Mouse (Mus musculus): Measurements from ENCODE around the gene Smarcb1. TPM values are rescaled to one million over a fixed set of nuclear protein-coding genes. Genes with fewer than 3 reads are reported as not detected.

Smarcb1 gene
- total and polyA plus RNA-seq, 3 experiments: 76.2 to 96.0 (median 94.9) TPM

GRCm38 (mm10) chr10:75851076-75851475, 70.3 kb downstream of the Smarcb1 start:
- no peaks in the 10 kb centered on the region for H3K27me3 ChIP-seq (replicated peaks)
- no peak for TF ChIP-seq SMC3 (IDR thresholded peaks at IDR 0.05; ENCODE audit: low read depth, low read length)
- TF ChIP-seq JUN (IDR thresholded peaks at IDR 0.05; ENCODE audit: insufficient read depth, low read depth, low read length): no peak
- no peak for TF ChIP-seq USF2 (conservative IDR thresholded peaks at IDR 0.05; ENCODE audit: low read depth, low read length)
- no peak for TF ChIP-seq ZMIZ1 (IDR thresholded peaks at IDR 0.05; ENCODE audit: low read depth, low read length)
- TF ChIP-seq IRF4 (IDR thresholded peaks at IDR 0.05; ENCODE audit: low read depth, low read length): no peak
- no peak for TF ChIP-seq BHLHE40 (IDR thresholded peaks at IDR 0.05; ENCODE audit: low read depth, low read length)
- TF ChIP-seq RAD21 (IDR thresholded peaks at IDR 0.05; ENCODE audit: low read depth, low read length): no peak
- in situ Hi-C loops (cut with MboI; ENCODE audit: low pct_ligation_motif_present, low pct_unique_long_range_greater_than_20kb, low sequenced_read_pairs) (loop anchor here (10.0 kb wide), 1 partner anchor 106 kb away; no protein-coding TSS in a partner anchor), dilution Hi-C loops (cut with MboI; ENCODE audit: extremely low pct_ligation_motif_present, extremely low pct_unique_long_range_greater_than_20kb, low sequenced_read_pairs) (no loop called here)
- no peak overlapping the region for H3K4me3 ChIP-seq (replicated peaks in 1 of 3; ENCODE audit: low read depth in 2 of 3, low read length in 2 of 3, poor library complexity in 1 of 3)
- peaks cover 0 to 14% of the 10 kb centered on the region in 2 experiments for H3K36me3 ChIP-seq (replicated peaks in 1 of 2; ENCODE audit: control insufficient read depth in 1 of 2, insufficient read depth in 1 of 2, low read length in 1 of 2)
- no peaks in the 10 kb centered on the region for H3K79me2 ChIP-seq (replicated peaks; ENCODE audit: control insufficient read depth, extremely low read depth, insufficient read depth, poor library complexity, severe bottlenecking)
- H3K9me3 ChIP-seq (replicated peaks; ENCODE audit: low read length): peaks cover 4% of the 10 kb centered on the region
- no peak overlapping the region for H3K27ac ChIP-seq (ENCODE audit: insufficient read depth, low read depth)
- DNase-seq (ENCODE audit: extremely low read depth): no peak
- H3K9ac ChIP-seq (ENCODE audit: insufficient read depth, low read depth): no peak overlapping the region
- H3K4me2 ChIP-seq (ENCODE audit: insufficient read depth, low read depth, poor library complexity, severe bottlenecking): no peak overlapping the region
- H3K4me1 ChIP-seq (ENCODE audit: control insufficient read depth in 1 of 2, insufficient read depth in 2 of 2): peaks cover 2 to 20% of the 10 kb centered on the region in 2 experiments; a peak in 3 of 4 replicates

- Histone ChIP-seq H3K9me3 (replicated peaks; ENCODE audit: low read length) (peaks cover 4% of the 10 kb centered on the region), H3K9ac (ENCODE audit: insufficient read depth, low read depth) (no peak overlapping the region), H3K4me2 (ENCODE audit: insufficient read depth, low read depth, poor library complexity, severe bottlenecking) (no peak overlapping the region), H3K27ac (ENCODE audit: insufficient read depth, low read depth) (no peak overlapping the region), H3K36me3 (replicated peaks in 1 of 2; ENCODE audit: control insufficient read depth in 1 of 2, insufficient read depth in 1 of 2, low read length in 1 of 2) (no peaks in the 10 kb centered on the region), H3K4me3 (replicated peaks in 1 of 3; ENCODE audit: low read depth in 2 of 3, low read length in 2 of 3, poor library complexity in 1 of 3) (no peak overlapping the region), H3K4me1 (ENCODE audit: control insufficient read depth in 1 of 2, insufficient read depth in 2 of 2) (peaks cover 2 to 20% of the 10 kb centered on the region in 2 experiments; a peak in 3 of 4 replicates), H3K27me3 (replicated peaks) (no peaks in the 10 kb centered on the region), H3K79me2 (replicated peaks; ENCODE audit: control insufficient read depth, extremely low read depth, insufficient read depth, poor library complexity, severe bottlenecking) (no peaks in the 10 kb centered on the region)
- TF ChIP-seq MAX (IDR thresholded peaks at IDR 0.05; ENCODE audit: low read length) (no peak), PAX5 (IDR thresholded peaks at IDR 0.05; ENCODE audit: low read length) (no peak), TBP (conservative IDR thresholded peaks at IDR 0.05; ENCODE audit: low read depth, low read length) (no peak), MEF2A (IDR thresholded peaks at IDR 0.05; ENCODE audit: borderline replicate concordance, low read depth, low read length) (no peak), RAD21 (IDR thresholded peaks at IDR 0.05; ENCODE audit: low read depth, low read length) (no peak), UBTF (IDR thresholded peaks at IDR 0.05; ENCODE audit: low read depth, low read length) (no peak), ZC3H11A (IDR thresholded peaks at IDR 0.05; ENCODE audit: low read depth, low read length) (no peak), USF1 (IDR thresholded peaks at IDR 0.05; ENCODE audit: low read depth, low read length) (no peak), CHD1 (IDR thresholded peaks at IDR 0.05; ENCODE audit: low read depth, low read length) (no peak), BHLHE40 (IDR thresholded peaks at IDR 0.05; ENCODE audit: low read depth, low read length) (no peak), MAZ (IDR thresholded peaks at IDR 0.05; ENCODE audit: low read depth, low read length) (no peak), IRF4 (IDR thresholded peaks at IDR 0.05; ENCODE audit: low read depth, low read length) (no peak), E2F4 (IDR thresholded peaks at IDR 0.05; ENCODE audit: insufficient replicate concordance, low read depth, low read length) (no peak), SMC3 (IDR thresholded peaks at IDR 0.05; ENCODE audit: low read depth, low read length) (no peak), ZNF384 (IDR thresholded peaks at IDR 0.05; ENCODE audit: low read depth, low read length) (no peak), POLR2AphosphoS2 (IDR thresholded peaks at IDR 0.05; ENCODE audit: low read depth, low read length) (no peak), HCFC1 (IDR thresholded peaks at IDR 0.05; ENCODE audit: low read depth, low read length) (no peak), ELF1 (IDR thresholded peaks at IDR 0.05; ENCODE audit: low read depth, low read length) (no peak), EP300 (IDR thresholded peaks at IDR 0.05; ENCODE audit: low read length) (no peak)
- DNase-seq (ENCODE audit: extremely low read depth): no peak
- in situ Hi-C loops (cut with MboI; ENCODE audit: low pct_ligation_motif_present, low pct_unique_long_range_greater_than_20kb, low sequenced_read_pairs) (no loop called here), dilution Hi-C loops (cut with MboI; ENCODE audit: extremely low pct_ligation_motif_present, extremely low pct_unique_long_range_greater_than_20kb, low sequenced_read_pairs) (no loop called here)
Measured at GRCm38 (mm10) chr10:75848382-75848781, 73.0 kb downstream of the Smarcb1 start.

Other genes with a start within 250 kb of the Smarcb1 start
- 29.0 and 35.8 TPM in 2 replicates for gene Cabin1, start 157.3 kb downstream of the Smarcb1 start, total RNA-seq (2012; rRNA removed)
- 11.8 and 12.0 TPM in 2 replicates for gene Cabin1, start 157.3 kb downstream of the Smarcb1 start, total RNA-seq (2014; rRNA removed)
- gene Cabin1, start 157.3 kb downstream of the Smarcb1 start, polyA plus RNA-seq (2012; ENCODE audit: insufficient read length, low read depth): 38.9 and 46.0 TPM in 2 replicates
- 229 and 390 TPM in 2 replicates for gene Ddt, start 148.2 kb downstream of the Smarcb1 start, total RNA-seq (2012; rRNA removed)
- 766 and 869 TPM in 2 replicates for gene Ddt, start 148.2 kb downstream of the Smarcb1 start, total RNA-seq (2014; rRNA removed)
- 599 and 608 TPM in 2 replicates for gene Ddt, start 148.2 kb downstream of the Smarcb1 start, polyA plus RNA-seq (2012; ENCODE audit: insufficient read length, low read depth)
- 0.42 and 0.68 TPM in 2 replicates for gene Gm20441, start 140.7 kb downstream of the Smarcb1 start, total RNA-seq (2012; rRNA removed)
- gene Gm20441, start 140.7 kb downstream of the Smarcb1 start, total RNA-seq (2014; rRNA removed): 0.55 TPM in 1 of 2 replicates, not detected in the other
- gene Gm20441, start 140.7 kb downstream of the Smarcb1 start, polyA plus RNA-seq (2012; ENCODE audit: insufficient read length, low read depth): not detected in 2 replicates
- gene Gstt3, start 140.2 kb downstream of the Smarcb1 start, total RNA-seq (2012; rRNA removed): 72.3 and 117 TPM in 2 replicates
- 109 and 110 TPM in 2 replicates for gene Gstt3, start 140.2 kb downstream of the Smarcb1 start, total RNA-seq (2014; rRNA removed)
- gene Gstt3, start 140.2 kb downstream of the Smarcb1 start, polyA plus RNA-seq (2012; ENCODE audit: insufficient read length, low read depth): 144 and 163 TPM in 2 replicates
- 50.9 and 58.1 TPM in 2 replicates for gene Gstt1, start 123.0 kb downstream of the Smarcb1 start, total RNA-seq (2012; rRNA removed)
- gene Gstt1, start 123.0 kb downstream of the Smarcb1 start, total RNA-seq (2014; rRNA removed): 2.4 and 2.9 TPM in 2 replicates
- 4.5 and 6.2 TPM in 2 replicates for gene Gstt1, start 123.0 kb downstream of the Smarcb1 start, polyA plus RNA-seq (2012; ENCODE audit: insufficient read length, low read depth)
- 0.17 and 0.21 TPM in 2 replicates for gene Gstt4, start 99.1 kb downstream of the Smarcb1 start, total RNA-seq (2012; rRNA removed)
- gene Gstt4, start 99.1 kb downstream of the Smarcb1 start, total RNA-seq (2014; rRNA removed): 0.42 and 0.45 TPM in 2 replicates
- 0.80 and 0.94 TPM in 2 replicates for gene Gstt4, start 99.1 kb downstream of the Smarcb1 start, polyA plus RNA-seq (2012; ENCODE audit: insufficient read length, low read depth)
- 126 and 201 TPM in 2 replicates for gene Gstt2, start 84.2 kb downstream of the Smarcb1 start, total RNA-seq (2012; rRNA removed)
- 192 and 197 TPM in 2 replicates for gene Gstt2, start 84.2 kb downstream of the Smarcb1 start, total RNA-seq (2014; rRNA removed)
- gene Gstt2, start 84.2 kb downstream of the Smarcb1 start, polyA plus RNA-seq (2012; ENCODE audit: insufficient read length, low read depth): 253 and 304 TPM in 2 replicates
- 1,561 and 2,151 TPM in 2 replicates for gene Mif, start 61.4 kb downstream of the Smarcb1 start, total RNA-seq (2012; rRNA removed)
- gene Mif, start 61.4 kb downstream of the Smarcb1 start, total RNA-seq (2014; rRNA removed): 1,037 and 1,217 TPM in 2 replicates
- 1,853 and 2,072 TPM in 2 replicates for gene Mif, start 61.4 kb downstream of the Smarcb1 start, polyA plus RNA-seq (2012; ENCODE audit: insufficient read length, low read depth)
- gene Derl3, start 28.2 kb downstream of the Smarcb1 start, total RNA-seq (2012; rRNA removed): 13.1 and 20.4 TPM in 2 replicates
- gene Derl3, start 28.2 kb downstream of the Smarcb1 start, total RNA-seq (2014; rRNA removed): 33.9 and 36.6 TPM in 2 replicates
- 28.9 and 36.2 TPM in 2 replicates for gene Derl3, start 28.2 kb downstream of the Smarcb1 start, polyA plus RNA-seq (2012; ENCODE audit: insufficient read length, low read depth)
- 243 and 254 TPM in 2 replicates for gene Chchd10, start 11.5 kb upstream of the Smarcb1 start, total RNA-seq (2012; rRNA removed)
- gene Chchd10, start 11.5 kb upstream of the Smarcb1 start, total RNA-seq (2014; rRNA removed): 119 and 147 TPM in 2 replicates
- 412 and 540 TPM in 2 replicates for gene Chchd10, start 11.5 kb upstream of the Smarcb1 start, polyA plus RNA-seq (2012; ENCODE audit: insufficient read length, low read depth)
- gene Mmp11, start 14.9 kb upstream of the Smarcb1 start, total RNA-seq (2012; rRNA removed): 0.76 and 1.1 TPM in 2 replicates
- gene Mmp11, start 14.9 kb upstream of the Smarcb1 start, total RNA-seq (2014; rRNA removed): not detected in 2 replicates
- 0.56 and 0.99 TPM in 2 replicates for gene Mmp11, start 14.9 kb upstream of the Smarcb1 start, polyA plus RNA-seq (2012; ENCODE audit: insufficient read length, low read depth)
- gene Gm867, start 19.1 kb upstream of the Smarcb1 start, total RNA-seq (2012; rRNA removed): 0.21 and 0.42 TPM in 2 replicates
- gene Gm867, start 19.1 kb upstream of the Smarcb1 start, total RNA-seq (2014; rRNA removed): not detected in 2 replicates
- gene Gm867, start 19.1 kb upstream of the Smarcb1 start, polyA plus RNA-seq (2012; ENCODE audit: insufficient read length, low read depth): 2.6 and 3.5 TPM in 2 replicates
- 35.6 and 51.5 TPM in 2 replicates for gene Vpreb3, start 21.4 kb upstream of the Smarcb1 start, total RNA-seq (2012; rRNA removed)
- gene Vpreb3, start 21.4 kb upstream of the Smarcb1 start, total RNA-seq (2014; rRNA removed): 66.3 and 90.1 TPM in 2 replicates
- 104 and 135 TPM in 2 replicates for gene Vpreb3, start 21.4 kb upstream of the Smarcb1 start, polyA plus RNA-seq (2012; ENCODE audit: insufficient read length, low read depth)
- gene Gm5134, start 32.9 kb upstream of the Smarcb1 start, total RNA-seq (2012; rRNA removed): 0.84 and 1.6 TPM in 2 replicates
- 0.40 and 0.45 TPM in 2 replicates for gene Gm5134, start 32.9 kb upstream of the Smarcb1 start, total RNA-seq (2014; rRNA removed)
- gene Gm5134, start 32.9 kb upstream of the Smarcb1 start, polyA plus RNA-seq (2012; ENCODE audit: insufficient read length, low read depth): 0.34 and 1.0 TPM in 2 replicates
- 24.4 and 26.6 TPM in 2 replicates for gene Zfp280b, start 111.0 kb upstream of the Smarcb1 start, total RNA-seq (2012; rRNA removed)
- 15.2 and 19.0 TPM in 2 replicates for gene Zfp280b, start 111.0 kb upstream of the Smarcb1 start, total RNA-seq (2014; rRNA removed)
- 30.4 and 36.6 TPM in 2 replicates for gene Zfp280b, start 111.0 kb upstream of the Smarcb1 start, polyA plus RNA-seq (2012; ENCODE audit: insufficient read length, low read depth)
- gene Slc5a4b, start 189.3 kb upstream of the Smarcb1 start, total RNA-seq (2012; rRNA removed): 0.04 TPM in 1 of 2 replicates, not detected in the other
- not detected in 2 replicates for gene Slc5a4b, start 189.3 kb upstream of the Smarcb1 start, total RNA-seq (2014; rRNA removed)
- gene Slc5a4b, start 189.3 kb upstream of the Smarcb1 start, polyA plus RNA-seq (2012; ENCODE audit: insufficient read length, low read depth): not detected in 2 replicates
- gene Slc5a4a, start 225.8 kb upstream of the Smarcb1 start, total RNA-seq (2012; rRNA removed): 0.04 TPM in 1 of 2 replicates, not detected in the other
- gene Slc5a4a, start 225.8 kb upstream of the Smarcb1 start, total RNA-seq (2014; rRNA removed): not detected in 2 replicates
- not detected in 2 replicates for gene Slc5a4a, start 225.8 kb upstream of the Smarcb1 start, polyA plus RNA-seq (2012; ENCODE audit: insufficient read length, low read depth)